Mouse (Mus musculus): Measurements from ENCODE around the gene Slc29a1. TPM values are rescaled to one million over a fixed set of nuclear protein-coding genes. Genes with fewer than 3 reads are reported as not detected.

Gene Slc29a1
- total RNA-seq, 1 experiment, result 321 TPM

- H3K4me1 ChIP-seq (ENCODE audit: control insufficient read depth in 2 of 2, insufficient read depth in 2 of 2, low read length in 2 of 2, poor library complexity in 1 of 2), result peaks cover 5 to 31% of the 10 kb centered on the region in 2 experiments
- H3K36me3 ChIP-seq (ENCODE audit: control insufficient read depth, insufficient read depth, low read length, poor library complexity, severe bottlenecking), result peaks cover 38% of the 10 kb centered on the region
- no peaks in the 10 kb centered on the region for H3K9me3 ChIP-seq (ENCODE audit: control insufficient read depth, insufficient read depth, low read depth, low read length)
- no peak for DNase-seq (ENCODE audit: low read depth, low spot score)
- H3K9ac ChIP-seq (ENCODE audit: insufficient read depth, low read depth, low read length, poor library complexity, severe bottlenecking), result peak overlapping the region; percentile 84; the same call in 1 of the 2 replicates
- TF ChIP-seq ZC3H11A (IDR thresholded peaks at IDR 0.05; ENCODE audit: borderline replicate concordance, low read depth, low read length), result peak; percentile 35; the same call in 1 of the 2 replicates
- no peak for TF ChIP-seq HCFC1 (IDR thresholded peaks at IDR 0.05; ENCODE audit: borderline replicate concordance, insufficient read depth, low read length)
- H3K4me3 ChIP-seq (ENCODE audit: insufficient read depth in 1 of 2, low read depth in 1 of 2, low read length in 2 of 2, poor library complexity in 1 of 2, severe bottlenecking in 1 of 2), result peak overlapping the region; percentile 85 to 87
- H3K27ac ChIP-seq (ENCODE audit: insufficient read depth, low read depth, low read length, poor library complexity, severe bottlenecking), result no peak overlapping the region
- in situ Hi-C loops (cut with MboI; ENCODE audit: low sequenced_read_pairs in 2 of 2, unreplicated experiment in 2 of 2), result no loop called here
Observed at GRCm38 (mm10) chr17:45593479-45593878, 5.9 kb downstream of the Slc29a1 start.

- peak overlapping the region; percentile 85 to 87 for H3K4me3 ChIP-seq (ENCODE audit: insufficient read depth in 1 of 2, low read depth in 1 of 2, low read length in 2 of 2, poor library complexity in 1 of 2, severe bottlenecking in 1 of 2)
- in situ Hi-C loops (cut with MboI; ENCODE audit: low sequenced_read_pairs in 2 of 2, unreplicated experiment in 2 of 2), result no loop called here
- peak overlapping the region; percentile 84; the same call in 1 of the 2 replicates for H3K9ac ChIP-seq (ENCODE audit: insufficient read depth, low read depth, low read length, poor library complexity, severe bottlenecking)
- H3K9me3 ChIP-seq (ENCODE audit: control insufficient read depth, insufficient read depth, low read depth, low read length), result no peaks in the 10 kb centered on the region
- peaks cover 43% of the 10 kb centered on the region for H3K36me3 ChIP-seq (ENCODE audit: control insufficient read depth, insufficient read depth, low read length, poor library complexity, severe bottlenecking)
- no peak for DNase-seq (ENCODE audit: low read depth, low spot score)
- H3K27ac ChIP-seq (ENCODE audit: insufficient read depth, low read depth, low read length, poor library complexity, severe bottlenecking), result no peak overlapping the region
- TF ChIP-seq CHD2 (IDR thresholded peaks at IDR 0.05; ENCODE audit: low read depth, low read length) (no peak), ZC3H11A (IDR thresholded peaks at IDR 0.05; ENCODE audit: borderline replicate concordance, low read depth, low read length) (no peak), MAFK (IDR thresholded peaks at IDR 0.05; ENCODE audit: insufficient read depth, low read depth, low read length) (no peak), HCFC1 (IDR thresholded peaks at IDR 0.05; ENCODE audit: borderline replicate concordance, insufficient read depth, low read length) (no peak), ZNF384 (IDR thresholded peaks at IDR 0.05; ENCODE audit: low read depth, low read length) (no peak)
- H3K4me1 ChIP-seq (ENCODE audit: control insufficient read depth in 2 of 2, insufficient read depth in 2 of 2, low read length in 2 of 2, poor library complexity in 1 of 2), result peaks cover 5 to 31% of the 10 kb centered on the region in 2 experiments
Observed at GRCm38 (mm10) chr17:45592606-45593431, 6.6 kb downstream of the Slc29a1 start.

- in situ Hi-C loops (cut with MboI; ENCODE audit: low sequenced_read_pairs in 2 of 2, unreplicated experiment in 2 of 2), result no loop called here
Observed at GRCm38 (mm10) chr17:45591701-45592605, 7.5 kb downstream of the Slc29a1 start.

GRCm38 (mm10) chr17:45590410-45590809 lies 9.0 kb downstream of the Slc29a1 start:
- H3K27ac ChIP-seq (ENCODE audit: insufficient read depth, low read depth, low read length, poor library complexity, severe bottlenecking), result no peak overlapping the region
- no peaks in the 10 kb centered on the region for H3K9me3 ChIP-seq (ENCODE audit: control insufficient read depth, insufficient read depth, low read depth, low read length)
- no peak overlapping the region for H3K4me3 ChIP-seq (ENCODE audit: insufficient read depth in 1 of 2, low read depth in 1 of 2, low read length in 2 of 2, poor library complexity in 1 of 2, severe bottlenecking in 1 of 2)
- no peak for TF ChIP-seq CHD2 (IDR thresholded peaks at IDR 0.05; ENCODE audit: low read depth, low read length)
- TF ChIP-seq MAFK (IDR thresholded peaks at IDR 0.05; ENCODE audit: insufficient read depth, low read depth, low read length), result no peak
- no peak for TF ChIP-seq ZNF384 (IDR thresholded peaks at IDR 0.05; ENCODE audit: low read depth, low read length)
- TF ChIP-seq HCFC1 (IDR thresholded peaks at IDR 0.05; ENCODE audit: borderline replicate concordance, insufficient read depth, low read length), result no peak
- TF ChIP-seq ZC3H11A (IDR thresholded peaks at IDR 0.05; ENCODE audit: borderline replicate concordance, low read depth, low read length), result no peak
- peaks cover 64% of the 10 kb centered on the region for H3K36me3 ChIP-seq (ENCODE audit: control insufficient read depth, insufficient read depth, low read length, poor library complexity, severe bottlenecking)
- no peak for DNase-seq (ENCODE audit: low read depth, low spot score)
- peaks cover 4 to 33% of the 10 kb centered on the region in 2 experiments for H3K4me1 ChIP-seq (ENCODE audit: control insufficient read depth in 2 of 2, insufficient read depth in 2 of 2, low read length in 2 of 2, poor library complexity in 1 of 2)
- no peak overlapping the region for H3K9ac ChIP-seq (ENCODE audit: insufficient read depth, low read depth, low read length, poor library complexity, severe bottlenecking)
- in situ Hi-C loops (cut with MboI; ENCODE audit: low sequenced_read_pairs in 2 of 2, unreplicated experiment in 2 of 2), result no loop called here

More at GRCm38 (mm10) chr17:45591701-45592605, 7.5 kb downstream of the Slc29a1 start:
- Histone ChIP-seq H3K27ac (ENCODE audit: insufficient read depth, low read depth, low read length, poor library complexity, severe bottlenecking) (no peak overlapping the region), H3K9me3 (ENCODE audit: control insufficient read depth, insufficient read depth, low read depth, low read length) (no peaks in the 10 kb centered on the region), H3K36me3 (ENCODE audit: control insufficient read depth, insufficient read depth, low read length, poor library complexity, severe bottlenecking) (peaks cover 49% of the 10 kb centered on the region), H3K4me1 (ENCODE audit: control insufficient read depth in 2 of 2, insufficient read depth in 2 of 2, low read length in 2 of 2, poor library complexity in 1 of 2) (peaks cover 5 to 31% of the 10 kb centered on the region in 2 experiments), H3K4me3 (ENCODE audit: insufficient read depth in 1 of 2, low read depth in 1 of 2, low read length in 2 of 2, poor library complexity in 1 of 2, severe bottlenecking in 1 of 2) (peak overlapping the region; percentile 28 to 36), H3K9ac (ENCODE audit: insufficient read depth, low read depth, low read length, poor library complexity, severe bottlenecking) (peak overlapping the region; percentile 84; the same call in 1 of the 2 replicates)
- no peak for DNase-seq (ENCODE audit: low read depth, low spot score)
- TF ChIP-seq MAFK (IDR thresholded peaks at IDR 0.05; ENCODE audit: insufficient read depth, low read depth, low read length), result no peak
- no peak for TF ChIP-seq HCFC1 (IDR thresholded peaks at IDR 0.05; ENCODE audit: borderline replicate concordance, insufficient read depth, low read length)
- TF ChIP-seq CHD2 (IDR thresholded peaks at IDR 0.05; ENCODE audit: low read depth, low read length), result no peak
- no peak for TF ChIP-seq ZC3H11A (IDR thresholded peaks at IDR 0.05; ENCODE audit: borderline replicate concordance, low read depth, low read length)
- no peak for TF ChIP-seq ZNF384 (IDR thresholded peaks at IDR 0.05; ENCODE audit: low read depth, low read length)

Measured in ES-E14 (cell line).